Mouse (Mus musculus) B cell, adult 2 months (primary cell): ENCODE data around the gene Pcnp.
"Not testable (repeated sequence)": the region's sequence is repeated elsewhere in the genome, so short reads cannot be mapped to it uniquely, and the experiment has no call there.

Source experiments
- DNase-seq, 2 experiments: peaks; one replicate each; pipeline ENCODE4 v3.0.0; 2022

Pcnp gene

DNA sequence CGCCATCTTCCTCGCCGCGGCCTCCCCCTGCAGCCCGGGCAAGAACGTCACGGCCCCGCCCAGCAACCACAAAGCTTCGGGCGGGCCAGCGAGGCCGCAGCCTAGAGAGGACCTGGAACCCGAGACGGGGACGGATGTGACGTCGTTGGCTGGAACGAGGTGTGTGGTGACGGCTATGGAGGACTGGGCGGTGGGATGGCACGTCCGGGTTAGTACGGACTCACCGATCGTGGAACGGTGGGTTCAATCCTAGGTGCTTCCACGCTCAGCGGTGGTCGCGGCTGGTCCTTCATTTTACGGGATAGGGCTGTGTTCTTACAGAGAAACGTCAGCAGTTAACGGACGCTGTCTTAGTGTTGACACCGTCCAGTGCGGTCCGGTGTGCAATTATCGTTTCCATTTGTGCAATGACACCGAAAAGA, at the start of gene Pcnp:
Pcnp (minus strand) TSS at position 79 of the 422 bp plus-strand sequence.
- DNase-seq: peak; percentile 98

DNA sequence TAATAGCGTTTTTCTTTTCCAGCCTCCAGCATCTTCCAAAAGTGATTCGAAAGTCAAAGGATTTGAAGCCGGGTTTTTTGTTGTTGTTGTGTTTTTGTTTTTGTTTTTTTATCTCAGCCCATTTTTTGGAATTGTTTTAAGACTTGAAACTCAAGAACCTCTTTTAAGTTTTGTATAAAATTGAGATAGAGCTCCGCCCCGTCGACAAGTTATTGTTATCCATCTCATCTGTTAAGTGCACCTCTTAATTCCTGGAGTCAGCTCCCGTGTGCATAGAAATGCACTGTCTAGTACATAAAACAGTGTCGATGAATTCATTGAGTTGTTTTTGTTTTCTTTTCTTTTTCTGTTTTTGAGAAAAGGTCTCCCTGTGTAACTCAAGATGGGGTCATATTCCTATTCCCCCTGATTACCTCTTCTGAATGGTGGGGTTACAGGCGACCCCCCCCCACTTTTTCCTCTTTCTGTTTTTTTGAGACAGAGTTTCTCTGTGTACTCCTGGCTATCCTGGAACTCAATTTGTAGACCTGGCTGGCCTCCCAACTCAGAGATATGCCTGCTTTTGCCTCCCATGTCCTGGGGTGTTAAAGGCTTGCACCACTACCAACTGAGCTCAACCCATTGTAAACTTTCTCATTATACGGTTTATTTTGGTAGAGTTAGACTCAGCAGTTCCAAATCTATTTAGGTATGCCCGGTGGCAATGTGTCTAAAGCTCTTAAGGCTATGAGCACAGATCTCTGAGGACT, 46.8 kb upstream of the Pcnp start:
- DNase-seq: no peak

DNA sequence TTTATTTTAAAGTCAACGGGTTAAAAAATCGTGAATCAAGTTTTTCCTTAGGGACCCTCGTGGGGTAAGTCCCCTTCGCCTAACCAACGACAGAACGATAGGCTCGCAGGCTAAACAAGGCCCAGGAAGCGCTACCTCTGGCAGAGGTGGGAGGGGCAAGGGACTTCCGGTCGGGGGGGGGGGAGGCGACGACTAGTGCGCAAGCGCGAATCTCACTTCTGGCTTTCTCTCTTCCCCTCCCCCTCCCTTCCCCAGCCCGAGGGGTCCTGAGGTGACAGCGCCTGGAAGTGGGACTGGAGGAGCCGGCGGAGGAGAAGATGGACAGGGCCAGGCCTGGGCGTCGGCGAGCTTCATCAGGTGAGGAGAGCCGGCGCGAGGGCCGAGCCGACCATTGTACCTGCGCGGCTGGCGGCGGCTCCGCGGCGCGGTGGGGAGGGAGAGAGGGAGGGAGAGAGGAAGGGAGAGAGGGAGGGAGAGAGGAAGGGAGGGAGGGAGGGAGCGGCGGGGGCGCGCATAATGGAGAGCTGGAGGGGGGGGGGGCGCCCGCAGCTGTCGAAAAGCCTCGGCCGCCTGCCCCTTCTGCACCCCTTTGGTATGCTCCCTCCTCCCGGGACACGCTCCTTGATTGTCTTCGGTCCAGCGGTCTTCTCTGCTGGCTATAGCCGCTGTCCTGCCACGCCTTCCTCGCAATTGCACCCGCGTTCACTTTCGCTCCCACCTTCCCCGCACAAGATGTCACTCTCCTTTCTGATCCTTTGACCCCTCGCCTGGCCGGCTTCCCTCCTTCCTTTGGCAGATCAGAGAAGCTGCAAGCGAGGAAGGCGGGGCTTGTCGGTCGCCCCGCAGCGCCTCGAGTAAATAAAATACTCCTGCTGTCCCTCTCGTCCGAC, 45.9 kb upstream of the Pcnp start:
- peak; percentile 84 to 86 for DNase-seq

- DNase-seq: peak; percentile 17 to 18
These were observed 45.0 kb upstream of the Pcnp start for GRCm38 (mm10) chr16:56074565-56074964.

DNA sequence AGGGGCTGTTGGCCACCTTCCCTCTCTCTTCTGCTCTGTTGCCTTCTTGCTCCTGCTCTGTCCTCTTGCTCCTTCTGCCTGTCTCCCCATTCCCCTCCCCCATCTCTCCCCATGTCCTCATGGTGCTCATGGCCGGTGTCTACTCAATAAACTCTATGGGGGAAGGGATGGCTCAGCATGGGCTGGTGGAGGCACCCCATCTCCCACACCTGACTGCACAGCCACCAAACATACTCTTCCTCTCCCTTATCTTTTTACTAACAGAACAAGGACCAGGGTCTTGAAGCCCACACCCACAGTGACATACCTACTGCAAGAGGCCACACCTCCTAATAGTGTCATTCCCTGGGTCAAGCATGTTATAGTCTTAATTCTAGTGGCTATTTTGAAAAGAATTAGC, 44.6 kb upstream of the Pcnp start:
- no peak for DNase-seq

- DNase-seq: not testable (repeated sequence)
These were observed 43.6 kb upstream of the Pcnp start for GRCm38 (mm10) chr16:56073150-56073549.

DNA sequence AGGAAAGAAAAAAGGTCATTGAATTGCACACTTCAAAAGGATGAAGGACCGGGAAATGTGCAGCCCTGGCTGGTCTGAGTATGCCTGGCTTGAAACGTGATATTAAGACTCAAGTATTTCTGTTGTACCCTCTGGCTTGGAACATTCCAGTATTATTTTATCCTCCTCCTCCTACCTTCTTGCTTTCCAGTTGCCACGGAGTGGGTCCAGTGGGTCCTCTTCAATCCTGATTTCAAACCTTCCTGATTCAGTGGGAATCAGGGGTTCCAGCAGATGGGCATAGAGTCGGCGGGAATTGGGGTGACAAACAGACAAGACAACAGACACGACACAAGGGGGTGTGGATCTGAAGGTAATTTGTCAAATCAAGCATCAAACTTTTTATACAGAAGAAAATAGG, 43.0 kb upstream of the Pcnp start:
- no peak for DNase-seq

DNA sequence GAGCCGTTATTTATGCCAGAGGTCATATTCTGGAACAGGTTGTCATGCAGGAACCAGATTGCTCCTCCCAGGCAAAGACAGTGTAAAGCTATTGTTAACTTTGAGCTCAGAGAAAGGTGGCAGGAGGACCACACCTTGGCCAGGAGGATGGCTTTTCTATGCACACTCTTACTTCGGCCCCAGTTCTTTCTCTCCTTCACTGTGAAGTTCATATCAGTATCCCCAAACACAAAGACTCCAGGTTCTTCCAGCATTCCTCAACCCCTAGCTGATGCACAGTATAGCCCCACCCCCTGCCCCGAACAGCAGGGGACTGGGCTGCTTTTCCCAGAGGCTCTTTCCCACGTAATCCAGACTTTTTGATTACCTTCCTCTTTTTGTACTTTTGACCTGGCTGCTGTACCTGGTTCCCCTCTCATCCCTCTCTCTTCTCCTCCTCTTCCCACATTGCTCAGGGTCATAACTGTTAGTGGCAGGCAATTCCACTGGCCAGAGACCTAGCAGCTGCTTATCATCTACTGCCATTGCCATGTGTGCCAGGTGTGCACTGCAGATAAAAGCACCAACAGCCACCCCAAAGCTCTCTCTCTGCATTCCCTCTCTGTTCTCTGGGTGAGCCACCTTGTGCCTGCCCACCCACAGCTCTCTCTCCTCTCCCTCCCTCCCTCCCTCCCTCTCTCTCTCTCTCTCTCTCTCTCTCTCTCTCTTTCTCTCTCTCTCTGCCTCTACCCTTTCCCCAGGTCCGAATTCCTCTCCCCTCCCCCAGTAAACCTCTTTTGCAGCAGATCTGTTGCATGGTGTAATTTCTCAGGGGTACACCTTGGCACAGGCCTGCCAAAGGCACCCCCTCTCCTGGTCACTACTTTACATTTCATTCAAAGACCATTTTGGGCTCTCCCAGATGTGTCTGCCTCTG, 42.0 kb upstream of the Pcnp start:
- no peak for DNase-seq

- peak; percentile 24 to 39 for DNase-seq
These were observed 39.1 kb upstream of the Pcnp start for GRCm38 (mm10) chr16:56068523-56069070.

DNA sequence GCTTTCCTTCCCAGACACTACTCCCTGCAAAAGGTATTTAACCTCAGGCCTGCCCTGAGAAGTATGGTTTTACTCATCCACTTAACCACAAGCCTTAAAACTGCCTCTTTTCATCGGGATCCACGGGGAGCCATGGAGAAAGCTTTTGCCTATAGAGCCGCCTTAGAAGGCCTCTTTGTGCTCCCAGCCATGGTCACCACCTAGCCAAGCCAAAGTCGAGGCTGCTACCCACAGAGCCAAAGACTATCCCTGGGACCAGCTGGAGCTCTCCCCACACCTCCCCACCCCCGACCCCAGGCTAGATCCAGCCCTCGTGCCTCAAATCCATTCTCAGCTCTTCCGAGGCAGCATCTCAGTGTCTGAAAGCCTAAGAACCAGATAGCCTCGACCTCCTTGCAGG, 36.6 kb upstream of the Pcnp start:
- no peak for DNase-seq

- peak; percentile 68 to 69 for DNase-seq
These were observed 34.9 kb upstream of the Pcnp start for GRCm38 (mm10) chr16:56064334-56064990.

GRCm38 (mm10) chr16:56062981-56063380, 33.4 kb upstream of the Pcnp start:
- no peak for DNase-seq

GRCm38 (mm10) chr16:56061995-56062594, 32.6 kb upstream of the Pcnp start:
- DNase-seq: peak; percentile 71 to 74

GRCm38 (mm10) chr16:56058151-56058550, 28.6 kb upstream of the Pcnp start:
- no peak for DNase-seq

GRCm38 (mm10) chr16:56056944-56057590, 27.5 kb upstream of the Pcnp start:
- no peak for DNase-seq

DNA sequence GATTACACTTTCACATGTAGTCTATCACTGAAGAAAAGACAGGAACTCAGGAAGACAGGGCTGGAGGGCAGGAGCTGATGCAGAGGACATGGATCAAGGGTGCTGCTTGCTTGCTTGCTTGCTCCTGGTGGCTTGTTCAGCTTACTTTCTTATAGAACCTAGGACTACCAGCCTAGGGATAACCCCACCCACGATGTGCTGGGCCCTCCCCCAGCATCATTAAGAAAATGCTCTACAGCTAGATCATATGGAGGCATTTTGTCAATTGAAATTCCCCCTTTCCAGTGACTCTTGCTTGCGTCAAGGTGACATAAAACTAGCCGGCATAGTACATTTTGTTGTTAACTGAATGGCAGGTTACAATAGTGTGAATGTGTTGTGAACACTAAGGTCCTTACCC, 26.4 kb upstream of the Pcnp start:
- DNase-seq: no peak

- DNase-seq: not testable (repeated sequence)
These were observed 18.5 kb upstream of the Pcnp start, which contains the start of gene Senp7 for GRCm38 (mm10) chr16:56048038-56048437. TSS of gene Senp7 (plus strand) at chr16:56048338.

GRCm38 (mm10) chr16:56038090-56038489, 8.6 kb upstream of the Pcnp start:
- no peak for DNase-seq

DNA sequence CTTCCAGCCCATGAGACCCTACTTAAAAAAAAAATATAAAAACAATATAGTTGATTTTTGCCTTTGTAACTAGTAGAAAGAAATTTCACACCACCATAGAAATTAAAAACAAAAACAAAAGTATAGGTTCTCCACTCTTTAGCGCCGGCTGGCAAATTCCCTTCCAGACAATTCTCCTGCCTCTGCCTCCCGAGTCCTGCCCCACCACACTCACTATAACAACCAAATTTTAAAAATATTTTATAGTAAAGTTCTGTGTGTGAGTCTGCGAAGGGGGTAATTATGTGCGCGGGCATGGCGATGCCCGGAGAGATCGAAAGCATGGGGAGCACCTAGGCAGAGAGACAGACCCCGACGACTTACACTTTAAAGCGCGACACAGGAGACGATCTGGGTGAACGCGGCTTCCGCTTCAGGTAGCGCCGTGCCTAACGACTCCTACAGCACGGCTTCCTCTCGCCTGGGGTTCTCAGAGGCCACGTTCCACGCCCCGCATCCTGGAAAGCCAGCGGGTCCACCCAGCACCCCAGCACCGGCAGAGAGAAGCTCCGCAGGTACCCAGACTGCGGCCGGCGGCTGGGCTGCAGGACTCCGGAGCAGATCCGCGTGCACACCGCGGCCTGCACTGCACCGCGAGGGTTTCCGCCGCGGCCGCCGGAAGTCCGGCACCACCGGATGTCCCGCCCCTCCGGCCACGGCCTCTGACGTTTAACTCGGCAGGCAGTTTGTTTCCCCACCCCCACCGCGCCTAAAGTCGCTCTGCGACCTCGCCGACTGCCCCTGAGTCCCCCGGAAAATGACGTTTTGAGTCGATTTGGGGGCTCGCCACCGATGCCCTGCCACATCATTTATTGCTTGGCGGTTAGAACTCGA, 7.8 kb upstream of the Pcnp start, which contains the start of gene Trmt10c:
Trmt10c (minus strand) TSS at position 682 of the 873 bp plus-strand sequence.
- DNase-seq: peak; percentile 96 to 98

DNA sequence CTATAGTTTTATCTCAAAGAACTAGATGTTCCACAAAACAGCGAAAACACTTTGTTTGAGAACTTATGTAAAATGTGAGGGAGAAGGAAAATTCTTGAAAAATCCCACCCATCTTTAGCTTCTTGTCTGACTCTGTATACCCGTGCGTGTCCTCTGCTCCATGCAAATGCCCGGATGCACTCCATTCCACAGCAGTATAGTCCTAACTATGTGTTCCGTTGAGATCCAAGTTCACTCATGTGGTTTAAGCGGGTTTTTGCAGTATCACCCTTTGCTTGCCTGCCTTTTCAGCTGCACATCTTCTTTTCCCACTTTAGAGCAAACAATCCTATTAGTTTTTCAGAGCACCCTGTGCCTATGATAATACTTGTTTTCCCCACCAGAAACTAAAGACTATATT, 7.0 kb upstream of the Pcnp start:
- DNase-seq: no peak
